Mouse (Mus musculus): ENCODE measurements at regions not wholly inside any gene's neighbourhood (a gene's known extent, or its start where the extent isn't known, plus 50 kb on each side); places are given as distances from the start of the nearest gene placed in this dataset.

DNA sequence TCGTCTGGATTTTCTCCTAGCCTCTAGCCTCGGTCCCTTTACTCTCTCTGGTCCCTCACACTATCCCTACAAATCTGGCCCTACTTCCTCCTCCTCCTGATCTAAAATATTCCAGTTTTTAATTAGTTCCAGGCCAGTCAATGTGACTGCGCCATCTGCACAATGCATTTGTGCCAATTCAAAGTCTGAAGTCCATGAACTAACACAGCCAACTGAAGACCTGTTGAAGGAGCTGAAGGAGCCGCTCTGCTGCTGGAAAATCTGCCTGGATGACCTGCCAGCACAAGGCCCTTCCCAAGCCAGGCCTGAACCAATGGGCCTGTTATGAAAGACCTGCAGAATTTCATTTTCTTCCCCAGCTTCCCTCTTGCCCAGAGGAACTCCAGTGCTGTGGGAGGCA, 197.9 kb upstream of the Mctp2 start:
- TF ChIP-seq CTCF (IDR thresholded peaks at IDR 0.05; ENCODE audit: borderline replicate concordance, extremely low read depth, insufficient read depth, insufficient read length), result no peak
- no peak for TF ChIP-seq POLR2A (IDR thresholded peaks at IDR 0.05; ENCODE audit: borderline replicate concordance, extremely low read depth, insufficient read depth, insufficient read length, poor library complexity, severe bottlenecking)

Data from brain, embryonic 14.5 days (tissue).